Mouse (Mus musculus) hindbrain, embryonic 13.5 days (tissue): ENCODE measurements around the gene Ube2g2. TPM values are rescaled to one million over a fixed set of nuclear protein-coding genes. Genes with fewer than 3 reads are reported as not detected.
A peak's percentile ranks its signal among the peaks of the same experiment; 100 is the strongest.

ENCODE experiments used
- ATAC-seq: fragments of 200-750 bp; cut with Nextera tagmentation; 2 replicates; pipeline ENCODE4 v1.8.0; 2017; ENCODE audit warnings: moderate TSS enrichment; ENCODE audit not compliant: low FRiP score
- H3K27ac ChIP-seq: fragments of 300-500 bp; sonication (generic); 2 replicates; pipeline ENCODE4 v1.5.1; 2015; ENCODE audit warnings: inconsistent platforms, mild to moderate bottlenecking, moderate library complexity
- H3K27me3 ChIP-seq: fragments of 300-500 bp; sonication (generic); 2 replicates; pipeline ENCODE4 v1.6.1; 2015; ENCODE audit warnings: mild to moderate bottlenecking, inconsistent platforms
- H3K36me3 ChIP-seq: fragments of 300-500 bp; sonication (generic); 2 replicates; pipeline ENCODE4 v1.6.1; 2015; ENCODE audit warnings: mild to moderate bottlenecking, inconsistent platforms
- H3K4me1 ChIP-seq: fragments of 300-500 bp; sonication (generic); replicated peaks from 2 replicates; pipeline ENCODE4 v1.6.1; 2015; ENCODE audit warnings: inconsistent platforms
- H3K4me2 ChIP-seq: fragments of 300-500 bp; sonication (generic); 2 replicates; pipeline ENCODE4 v1.6.1; 2015; ENCODE audit warnings: inconsistent platforms, mild to moderate bottlenecking, moderate library complexity
- H3K4me3 ChIP-seq: fragments of 300-500 bp; sonication (generic); 2 replicates; pipeline ENCODE4 v1.5.1; 2015; ENCODE audit warnings: mild to moderate bottlenecking, inconsistent platforms
- H3K9ac ChIP-seq: fragments of 300-500 bp; sonication (generic); 2 replicates; pipeline ENCODE4 v1.6.1; 2015; ENCODE audit warnings: mild to moderate bottlenecking, inconsistent platforms
- H3K9me3 ChIP-seq: fragments of 300-500 bp; sonication (generic); 2 replicates; pipeline ENCODE4 v1.6.1; 2016; ENCODE audit warnings: inconsistent platforms
- WGBS: fragments of 180-500 bp; shearing (Covaris S2); methylation state at CpG from one replicate; pipeline ENCODE4 v1.1.7; 2015; 5-methylcytosine and 5-hydroxymethylcytosine counted together
- polyA plus RNA-seq: library from polyadenylated mRNA; unstranded; fragments of >200 nt; fragmentation: Nextera tagmentation; extraction: Ambion mirVana; gene quantifications from 2 replicates; pipeline ENCODE4 v1.2.1, GENCODE M21; 2015

Gene Ube2g2
- polyA plus RNA-seq, 1 experiment from 2014 or later: 94.5 TPM

GRCm38 (mm10) chr10:77589749-77590148 lies 32.3 kb upstream of the Ube2g2 start:
- H3K27me3 ChIP-seq: no peaks in the 10 kb centered on the region
- peaks cover 69% of the 10 kb centered on the region for H3K36me3 ChIP-seq
- WGBS: 76% methylated on average over 8 of the region's 8 CpGs
- H3K9ac ChIP-seq: no peak overlapping the region
- no peak overlapping the region for H3K4me3 ChIP-seq
- H3K4me2 ChIP-seq: 0 out of 2 replicates have a peak overlapping the region, but pooled peaks have one; percentile 8
- H3K4me1 ChIP-seq: peaks cover 30% of the 10 kb centered on the region
- no peak overlapping the region for H3K27ac ChIP-seq
- ATAC-seq: 0 out of 2 replicates have a peak, but pooled peaks have one; percentile 44
- no peaks in the 10 kb centered on the region for H3K9me3 ChIP-seq

GRCm38 (mm10) chr10:77590812-77591211 lies 31.3 kb upstream of the Ube2g2 start:
- Histone ChIP-seq H3K27ac (no peak overlapping the region), H3K9me3 (no peaks in the 10 kb centered on the region), H3K36me3 (peaks cover 77% of the 10 kb centered on the region), H3K4me3 (no peak overlapping the region), H3K4me1 (peaks cover 27% of the 10 kb centered on the region), H3K27me3 (no peaks in the 10 kb centered on the region), H3K4me2 (no peak overlapping the region), H3K9ac (no peak overlapping the region)
- ATAC-seq: no peak
- 40% methylated on average over 6 of the region's 6 CpGs for WGBS

DNA sequence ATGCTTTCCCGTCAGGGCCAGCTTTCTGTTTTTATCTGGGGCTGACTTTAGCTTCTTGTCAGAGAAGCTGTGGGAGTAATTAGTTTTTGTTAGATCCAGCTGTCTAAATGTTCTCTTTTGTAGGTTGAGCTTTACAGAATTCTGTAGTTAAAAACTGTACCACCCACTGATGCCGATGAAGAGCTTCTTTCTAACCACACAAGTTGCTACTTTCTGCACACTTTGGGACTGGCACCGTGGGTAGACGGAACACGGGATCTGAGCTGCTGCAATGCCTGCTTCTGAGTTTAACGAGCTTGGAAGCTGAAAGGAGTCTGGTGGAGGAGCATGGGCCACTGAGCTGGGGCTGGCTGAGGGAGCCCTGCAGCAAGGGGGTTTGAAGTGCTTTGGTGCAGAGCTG lies 30.5 kb upstream of the Ube2g2 start:
- ATAC-seq: no peak
- Histone ChIP-seq H3K4me1 (peaks cover 24% of the 10 kb centered on the region), H3K4me3 (no peak overlapping the region), H3K36me3 (peaks cover 84% of the 10 kb centered on the region), H3K9me3 (no peaks in the 10 kb centered on the region), H3K27me3 (no peaks in the 10 kb centered on the region), H3K4me2 (no peak overlapping the region), H3K27ac (no peak overlapping the region), H3K9ac (no peak overlapping the region)
- WGBS: 85% methylated on average over 6 of the region's 6 CpGs

- no peak overlapping the region for H3K9ac ChIP-seq
- WGBS: 90% methylated on average over 2 of the region's 2 CpGs
- no peak for ATAC-seq
- no peak overlapping the region for H3K4me2 ChIP-seq
- H3K4me3 ChIP-seq: no peak overlapping the region
- no peak overlapping the region for H3K27ac ChIP-seq
- no peaks in the 10 kb centered on the region for H3K27me3 ChIP-seq
- peaks cover 77% of the 10 kb centered on the region for H3K36me3 ChIP-seq
- no peaks in the 10 kb centered on the region for H3K4me1 ChIP-seq
- H3K9me3 ChIP-seq: no peaks in the 10 kb centered on the region
Measured at GRCm38 (mm10) chr10:77596060-77596459, 26.0 kb upstream of the Ube2g2 start.

DNA sequence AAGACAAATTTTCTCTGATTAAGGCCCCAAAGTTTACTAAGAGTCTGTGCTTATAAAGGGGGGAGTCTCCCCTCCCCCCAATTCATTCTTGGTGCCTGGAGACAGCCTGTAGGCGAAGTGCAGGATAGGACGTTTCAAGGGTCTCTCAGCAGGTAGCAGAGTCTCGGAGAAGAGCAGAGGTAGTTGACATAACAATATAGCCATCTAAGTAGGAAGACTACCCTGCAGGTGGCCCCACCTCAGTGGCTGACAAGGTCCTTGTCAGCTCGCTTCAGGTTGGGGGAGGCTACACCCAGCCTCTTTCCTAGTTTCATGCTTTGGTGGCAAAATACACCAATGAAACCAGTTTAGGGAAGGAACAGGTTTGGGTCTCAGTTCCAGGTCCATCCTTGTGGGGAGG lies 19.1 kb upstream of the Ube2g2 start:
- H3K36me3 ChIP-seq: peaks cover 16% of the 10 kb centered on the region
- no peak for ATAC-seq
- H3K4me2 ChIP-seq: no peak overlapping the region
- 46% methylated on average over 4 of the region's 4 CpGs for WGBS
- H3K4me3 ChIP-seq: no peak overlapping the region
- peaks cover 15% of the 10 kb centered on the region for H3K4me1 ChIP-seq
- H3K27ac ChIP-seq: no peak overlapping the region
- peaks cover 4% of the 10 kb centered on the region for H3K9me3 ChIP-seq
- H3K9ac ChIP-seq: no peak overlapping the region
- H3K27me3 ChIP-seq: no peaks in the 10 kb centered on the region

DNA sequence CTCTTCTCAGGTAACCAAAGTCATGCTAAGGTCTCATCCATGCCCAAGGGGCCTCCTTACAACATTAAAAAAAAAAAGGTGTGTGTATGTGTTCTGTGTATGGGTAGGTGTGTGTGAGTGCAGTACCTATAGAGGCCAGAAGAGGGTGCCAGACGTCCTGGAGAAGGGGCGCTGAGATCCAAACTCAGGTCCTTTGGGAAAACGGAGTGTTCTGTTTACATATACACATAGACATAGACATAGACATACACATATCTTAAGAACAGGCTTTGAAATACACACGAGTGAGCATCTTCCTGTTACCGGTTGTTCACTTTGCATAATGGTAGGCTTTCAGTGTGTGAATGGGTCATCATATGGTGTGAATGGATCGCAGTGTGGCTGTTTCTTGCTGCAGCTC lies 18.0 kb upstream of the Ube2g2 start:
- Histone ChIP-seq H3K4me2 (no peak overlapping the region), H3K36me3 (peaks cover 12% of the 10 kb centered on the region), H3K27me3 (no peaks in the 10 kb centered on the region), H3K9ac (no peak overlapping the region), H3K4me3 (no peak overlapping the region), H3K27ac (no peak overlapping the region), H3K9me3 (peaks cover 4% of the 10 kb centered on the region), H3K4me1 (peaks cover 19% of the 10 kb centered on the region)
- WGBS: 91% methylated on average over 6 of the region's 6 CpGs
- no peak for ATAC-seq

GRCm38 (mm10) chr10:77604958-77605357 lies 17.1 kb upstream of the Ube2g2 start:
- Histone ChIP-seq H3K4me1 (peaks cover 26% of the 10 kb centered on the region), H3K4me3 (no peak overlapping the region), H3K9me3 (peaks cover 4% of the 10 kb centered on the region), H3K27me3 (no peaks in the 10 kb centered on the region), H3K9ac (no peak overlapping the region), H3K27ac (peak overlapping the region; percentile 95; the same call in 1 of the 2 replicates), H3K36me3 (peaks cover 9% of the 10 kb centered on the region), H3K4me2 (no peak overlapping the region)
- 87% methylated on average over 5 of the region's 5 CpGs for WGBS
- no peak for ATAC-seq

GRCm38 (mm10) chr10:77605368-77605767 lies 16.7 kb upstream of the Ube2g2 start:
- peaks cover 30% of the 10 kb centered on the region for H3K4me1 ChIP-seq
- H3K4me2 ChIP-seq: peak overlapping the region; percentile 73
- H3K27ac ChIP-seq: peak overlapping the region; percentile 95
- H3K4me3 ChIP-seq: peak overlapping the region; percentile 60
- H3K9me3 ChIP-seq: peaks cover 4% of the 10 kb centered on the region
- H3K9ac ChIP-seq: peak overlapping the region; percentile 83
- WGBS: 15% methylated on average over 1 of the region's 1 CpGs
- H3K36me3 ChIP-seq: peaks cover 13% of the 10 kb centered on the region
- H3K27me3 ChIP-seq: no peaks in the 10 kb centered on the region
- ATAC-seq: peak; percentile 15; the same call in 1 of the 2 replicates

DNA sequence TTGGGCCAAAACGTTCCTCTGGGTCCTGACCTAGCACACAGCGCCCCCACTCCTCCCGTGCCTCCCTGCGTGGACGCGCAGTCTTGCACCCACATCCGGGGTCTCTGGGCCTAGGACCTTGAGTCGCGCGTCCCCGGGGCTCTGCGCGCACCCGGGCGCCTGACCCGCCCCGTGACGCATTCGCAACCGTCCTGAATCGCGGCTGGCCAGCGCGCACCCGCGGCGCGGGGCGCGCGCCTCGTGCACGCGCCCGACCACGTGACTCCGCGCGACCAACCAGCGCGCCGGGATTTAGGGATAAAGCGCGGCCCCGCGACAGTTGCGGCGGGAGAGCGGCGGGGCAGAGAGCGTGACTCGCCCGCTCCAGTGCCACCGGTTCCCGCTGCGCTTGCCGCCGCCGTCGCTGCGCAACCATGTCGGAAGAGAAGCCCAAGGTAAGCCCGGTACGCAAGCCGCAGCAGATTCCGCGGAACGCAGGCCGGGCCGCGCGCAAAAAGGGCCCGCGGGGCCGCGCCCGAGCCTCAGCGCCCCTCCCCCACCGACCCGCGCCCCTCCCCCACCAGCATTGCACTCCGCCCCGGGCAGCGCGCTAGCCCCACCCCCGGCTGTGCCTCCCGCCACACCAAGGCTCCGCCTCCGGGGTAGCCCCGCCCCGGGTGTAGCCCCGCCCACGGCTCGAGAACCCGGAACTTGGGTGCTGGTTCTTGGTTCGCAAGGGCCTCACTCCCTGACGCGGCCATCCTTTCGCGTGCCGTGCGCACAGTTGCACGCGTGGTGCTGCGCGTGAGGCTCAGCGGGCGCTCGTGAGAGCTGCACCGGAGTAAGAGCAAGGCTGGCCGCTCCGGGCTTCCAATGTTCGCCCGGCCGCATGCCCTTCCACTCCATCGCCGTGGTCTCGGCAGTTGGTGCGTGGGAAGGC lies 15.9 kb upstream of the Ube2g2 start, which contains the start of the genes Sumo3 and Gm49325:
TSS of gene Sumo3 (plus strand) at position 190 of the 919 bp plus-strand sequence.
TSS of gene Gm49325 (plus strand) at position 290 of the 919 bp plus-strand sequence.
- peak within 1 kb of the TSS; percentile 60 for H3K4me3 ChIP-seq
- peaks cover 21% of the 10 kb centered on the region for H3K36me3 ChIP-seq
- peak within 1 kb of the TSS; percentile 73 for H3K4me2 ChIP-seq
- peaks cover 35% of the 10 kb centered on the region for H3K4me1 ChIP-seq
- WGBS: under 1% methylated on average over 102 of the region's 119 CpGs
- H3K9me3 ChIP-seq: peaks cover 4% of the 10 kb centered on the region
- no peaks in the 10 kb centered on the region for H3K27me3 ChIP-seq
- H3K9ac ChIP-seq: peak within 1 kb of the TSS; percentile 83
- peak; percentile 85 for ATAC-seq
- peak within 1 kb of the TSS; percentile 95 for H3K27ac ChIP-seq

DNA sequence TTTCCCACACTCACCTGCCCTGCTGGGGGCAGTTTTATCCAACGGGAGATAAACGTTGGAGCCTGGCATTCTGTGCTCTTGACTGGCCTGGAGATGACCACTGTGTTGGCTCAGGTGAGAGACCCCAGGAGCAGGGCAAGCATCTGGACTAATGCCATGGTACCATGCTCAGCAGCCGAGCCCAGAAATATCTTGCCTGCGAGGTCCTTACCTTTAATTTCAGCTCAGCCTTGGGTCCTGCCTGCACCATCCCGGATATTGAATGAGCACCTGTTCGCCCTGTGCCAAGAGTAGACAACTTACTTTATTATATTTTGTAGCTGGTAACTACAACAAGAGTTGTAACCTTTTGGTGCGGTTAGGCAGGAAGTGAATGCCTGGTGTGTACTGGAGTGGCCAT lies 15.2 kb upstream of the Ube2g2 start:
- Histone ChIP-seq H3K27ac (peak overlapping the region; percentile 95), H3K27me3 (no peaks in the 10 kb centered on the region), H3K9ac (peak overlapping the region; percentile 83), H3K4me2 (peak overlapping the region; percentile 73), H3K4me3 (peak overlapping the region; percentile 60), H3K9me3 (peaks cover 4% of the 10 kb centered on the region), H3K36me3 (peaks cover 28% of the 10 kb centered on the region), H3K4me1 (peaks cover 35% of the 10 kb centered on the region)
- WGBS: 46% methylated on average over 7 of the region's 7 CpGs
- ATAC-seq: peak; percentile 30

DNA sequence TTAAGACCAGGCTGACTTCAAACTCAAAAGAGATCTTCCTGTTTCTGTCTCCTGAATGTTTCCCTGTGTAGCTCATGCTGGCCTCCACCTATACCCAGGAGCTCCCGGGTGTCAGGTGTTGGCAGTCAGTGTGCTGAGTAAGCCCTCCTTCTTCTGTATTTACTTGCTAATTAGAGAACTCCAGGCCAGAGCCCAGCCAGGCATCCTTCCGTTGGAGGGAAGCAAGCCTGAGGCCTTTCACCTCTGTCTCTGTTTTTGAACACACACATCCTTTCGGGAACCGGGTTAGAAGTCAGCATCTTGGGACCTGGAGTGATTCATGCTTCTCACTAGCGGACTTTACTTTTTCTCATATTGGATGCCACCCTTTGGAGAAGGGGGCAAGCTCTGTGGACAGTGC lies 14.6 kb upstream of the Ube2g2 start:
- ATAC-seq: no peak
- WGBS: 68% methylated on average over 5 of the region's 5 CpGs
- H3K4me3 ChIP-seq: peak overlapping the region; percentile 60
- H3K27ac ChIP-seq: no peak overlapping the region
- H3K27me3 ChIP-seq: no peaks in the 10 kb centered on the region
- H3K9ac ChIP-seq: peak overlapping the region; percentile 83; the same call in 1 of the 2 replicates
- H3K9me3 ChIP-seq: peaks cover 4% of the 10 kb centered on the region
- peaks cover 30% of the 10 kb centered on the region for H3K36me3 ChIP-seq
- H3K4me1 ChIP-seq: peaks cover 35% of the 10 kb centered on the region
- H3K4me2 ChIP-seq: peak overlapping the region; percentile 73

DNA sequence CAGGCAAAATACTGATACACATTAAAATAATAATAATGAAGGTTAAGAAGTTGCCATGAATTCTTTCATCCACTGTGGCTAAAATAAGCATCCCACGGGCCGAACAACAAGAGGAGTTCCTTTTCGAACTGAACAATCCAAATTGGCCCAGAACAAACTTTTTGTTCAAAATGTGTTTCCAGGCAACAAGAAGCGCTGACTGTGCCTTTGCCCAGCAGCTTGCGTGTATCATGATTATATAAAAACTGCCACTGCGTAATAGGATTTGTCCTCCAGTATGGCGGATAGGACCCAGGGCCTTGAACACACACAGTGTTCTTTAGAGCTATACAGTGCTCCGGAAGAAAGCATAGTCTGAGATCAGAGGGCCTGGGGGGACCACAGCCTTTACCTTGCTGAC lies 13.5 kb upstream of the Ube2g2 start:
- Histone ChIP-seq H3K4me1 (peaks cover 35% of the 10 kb centered on the region), H3K27ac (no peak overlapping the region), H3K4me3 (no peak overlapping the region), H3K27me3 (no peaks in the 10 kb centered on the region), H3K9ac (no peak overlapping the region), H3K36me3 (peaks cover 41% of the 10 kb centered on the region), H3K9me3 (peaks cover 4% of the 10 kb centered on the region), H3K4me2 (no peak overlapping the region)
- no peak for ATAC-seq
- 92% methylated on average over 8 of the region's 8 CpGs for WGBS
